Mouse (Mus musculus) gastrocnemius, adult 2 months (tissue): ENCODE results near the gene Tmem160. TPM values are rescaled to one million over a fixed set of nuclear protein-coding genes. Genes with fewer than 3 reads are reported as not detected.

Experiments
- DNase-seq: peaks from one replicate; pipeline ENCODE4 v3.0.0; 2022
- H3K27ac ChIP-seq: fragments of 200-600 bp; 2 replicates; pipeline ENCODE4 v1.8.1; 2022; ENCODE audit warnings: mild to moderate bottlenecking
- H3K4me3 ChIP-seq: fragments of 200-600 bp; 2 replicates; pipeline ENCODE4 v1.8.1; 2022; ENCODE audit warnings: mild to moderate bottlenecking, moderate library complexity
- CTCF ChIP-seq: fragments of 200-600 bp; IDR thresholded peaks from 2 replicates; pipeline ENCODE4 v1.8.1; 2022; ENCODE audit warnings: antibody characterized with exemption, mild to moderate bottlenecking, moderate library complexity
- intact Hi-C: fragments of 180-260 bp; cut with DNase I; formaldehyde crosslinking; loops from one replicate; pipeline ENCODE4 v1.15.1; 2025
- total RNA-seq, 2 experiments: library from RNA; stranded (reverse); gene quantifications; 2 replicates each; pipeline ENCODE4 v1.2.3; 2021

Gene Tmem160
- total RNA-seq, 2 experiments from 2014 or later, result 49.2 to 50.0 TPM

- Histone ChIP-seq H3K4me3 (no peak overlapping the region), H3K27ac (no peak overlapping the region)
- no peak for DNase-seq
- TF ChIP-seq CTCF, result no peak
- intact Hi-C loops, result no loop called here
Observed at GRCm38 (mm10) chr7:16418713-16419112, 33.9 kb upstream of the Tmem160 start.

- no peak for DNase-seq
- intact Hi-C loops, result loop anchor here (10.0 kb wide), 1 partner anchor 46 kb away; no protein-coding TSS in a partner anchor
- no peak for TF ChIP-seq CTCF
- H3K27ac ChIP-seq, result no peak overlapping the region
- H3K4me3 ChIP-seq, result no peak overlapping the region
Observed at GRCm38 (mm10) chr7:16420493-16421118, 32.0 kb upstream of the Tmem160 start.

GRCm38 (mm10) chr7:16422222-16422856, 30.2 kb upstream of the Tmem160 start:
- no peak for TF ChIP-seq CTCF
- H3K4me3 ChIP-seq, result no peak overlapping the region
- no peak overlapping the region for H3K27ac ChIP-seq
- no peak for DNase-seq
- intact Hi-C loops, result loop anchor here (10.0 kb wide), 1 partner anchor 48 kb away; no protein-coding TSS in a partner anchor

- intact Hi-C loops, result loop anchor here (10.0 kb wide), 1 partner anchor 49 kb away; no protein-coding TSS in a partner anchor
- TF ChIP-seq CTCF, result no peak
- Histone ChIP-seq H3K27ac (no peak overlapping the region), H3K4me3 (no peak overlapping the region)
- no peak for DNase-seq
Observed at GRCm38 (mm10) chr7:16423731-16424130, 28.8 kb upstream of the Tmem160 start.

GRCm38 (mm10) chr7:16425721-16426120, 26.9 kb upstream of the Tmem160 start:
- intact Hi-C loops, result loop anchor here (1.0 to 10.0 kb wide), 2 partner anchors 29 to 51 kb away; no protein-coding TSS in a partner anchor
- H3K4me3 ChIP-seq, result no peak overlapping the region
- H3K27ac ChIP-seq, result no peak overlapping the region
- TF ChIP-seq CTCF, result no peak
- DNase-seq, result no peak

GRCm38 (mm10) chr7:16426129-16426729, 26.4 kb upstream of the Tmem160 start:
- no peak overlapping the region for H3K4me3 ChIP-seq
- peak; percentile 98 for TF ChIP-seq CTCF
- peak; percentile 92 for DNase-seq
- intact Hi-C loops, result loop anchor here (1.0 to 10.0 kb wide), 2 partner anchors 30 to 51 kb away; no protein-coding TSS in a partner anchor
- H3K27ac ChIP-seq, result no peak overlapping the region

- intact Hi-C loops, result no loop called here
- Histone ChIP-seq H3K4me3 (no peak overlapping the region), H3K27ac (no peak overlapping the region)
- no peak for TF ChIP-seq CTCF
- DNase-seq, result no peak
Observed at GRCm38 (mm10) chr7:16433352-16433971, 19.1 kb upstream of the Tmem160 start.

- no peak overlapping the region for H3K27ac ChIP-seq
- H3K4me3 ChIP-seq, result no peak overlapping the region
- TF ChIP-seq CTCF, result no peak
- no peak for DNase-seq
- intact Hi-C loops, result no loop called here
Observed at GRCm38 (mm10) chr7:16435088-16435487, 17.5 kb upstream of the Tmem160 start.

GRCm38 (mm10) chr7:16441241-16441640, 11.3 kb upstream of the Tmem160 start:
- no peak overlapping the region for H3K4me3 ChIP-seq

GRCm38 (mm10) chr7:16451656-16452055, 923 bp upstream of the Tmem160 start:
- DNase-seq, result no peak
- no peak for TF ChIP-seq CTCF
- intact Hi-C loops, result no loop called here
- no peak overlapping the region for H3K4me3 ChIP-seq
- peak overlapping the region; percentile 87; the same call in 1 of the 2 replicates for H3K27ac ChIP-seq

More at GRCm38 (mm10) chr7:16441241-16441640, 11.3 kb upstream of the Tmem160 start:
- peak; percentile 28; the same call in 1 of the 2 replicates for TF ChIP-seq CTCF
- intact Hi-C loops, result no loop called here
- no peak overlapping the region for H3K27ac ChIP-seq
- no peak for DNase-seq

- TF ChIP-seq CTCF, result no peak
- Histone ChIP-seq H3K4me3 (peak overlapping the region; percentile 89), H3K27ac (peak overlapping the region; percentile 87)
- DNase-seq, result peak; percentile 56
- intact Hi-C loops, result no loop called here
Observed at GRCm38 (mm10) chr7:16453118-16453711, 636 bp downstream of the Tmem160 start.

- Histone ChIP-seq H3K27ac (no peak overlapping the region), H3K4me3 (no peak overlapping the region)
- intact Hi-C loops, result no loop called here
- TF ChIP-seq CTCF, result no peak
- no peak for DNase-seq
Observed at GRCm38 (mm10) chr7:16455016-16455415, 2.4 kb downstream of the Tmem160 start.
